Mouse (Mus musculus): ENCODE results near the gene Olfr490.

Olfr490 gene

DNA sequence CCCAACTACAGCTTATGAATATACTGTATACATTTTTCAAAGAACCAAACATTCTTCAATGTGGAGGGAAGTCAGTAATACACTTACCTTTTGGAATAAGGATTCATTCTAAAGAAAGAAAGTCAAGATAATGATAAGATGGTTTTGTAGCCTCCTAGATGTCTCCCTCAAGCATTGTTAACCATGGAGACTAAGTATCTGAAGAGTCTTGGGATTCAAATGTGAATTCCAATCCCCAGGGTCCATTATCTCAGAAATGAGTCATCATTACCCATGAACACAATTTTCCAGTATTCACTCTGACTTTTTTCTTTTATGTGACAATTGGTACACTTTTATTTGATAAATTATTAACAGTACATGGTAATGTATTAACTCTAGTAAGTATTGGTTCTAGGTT, at the start of gene Olfr490:
Gene Olfr490, minus strand, starts transcription at position 101 of the 400 bp plus-strand sequence.
- Histone ChIP-seq H3K27me3 (ENCODE audit: insufficient read depth, low read length) (no peaks in the 10 kb centered on the region), H3K9me3 (ENCODE audit: low read length) (no peaks in the 10 kb centered on the region), H3K4me3 (replicated peaks; ENCODE audit: low read length) (no peak within 1 kb of the TSS), H3K4me1 (replicated peaks; ENCODE audit: low read depth, low read length) (no peaks in the 10 kb centered on the region), H3K36me3 (ENCODE audit: insufficient read depth, low read length) (no peaks in the 10 kb centered on the region)
- TF ChIP-seq POU5F1 (IDR thresholded peaks at IDR 0.05; ENCODE audit: borderline replicate concordance, low read length) (no peak), CTCF (conservative IDR thresholded peaks at IDR 0.05; ENCODE audit: low read length) (no peak), NANOG (IDR thresholded peaks at IDR 0.05; ENCODE audit: borderline replicate concordance, low read length) (no peak)

DNA sequence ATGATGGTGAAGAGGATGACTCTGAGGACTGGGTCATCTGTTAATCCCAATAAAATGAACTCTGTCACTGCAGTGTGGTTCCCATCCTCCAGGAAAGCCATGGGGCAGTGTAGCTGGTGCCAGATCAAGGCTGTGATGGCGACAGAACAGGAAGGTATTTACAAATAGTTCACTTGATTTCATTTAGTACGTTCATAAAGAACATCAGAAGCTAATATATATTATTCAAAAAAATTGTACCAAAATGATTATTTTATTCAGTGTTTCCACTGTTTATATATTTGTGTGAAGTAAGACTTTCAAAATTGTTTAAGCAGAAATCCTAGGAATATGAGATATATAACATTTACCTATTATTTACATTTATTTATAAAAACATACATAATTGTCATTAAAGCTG, 34.8 kb upstream of the Olfr490 start, which contains the start of gene Olfr492:
Gene Olfr492, minus strand, starts transcription at position 101 of the 400 bp plus-strand sequence.
- TF ChIP-seq CTCF (conservative IDR thresholded peaks at IDR 0.05; ENCODE audit: low read length) (no peak), NANOG (IDR thresholded peaks at IDR 0.05; ENCODE audit: borderline replicate concordance, low read length) (no peak), POU5F1 (IDR thresholded peaks at IDR 0.05; ENCODE audit: borderline replicate concordance, low read length) (no peak)
- peaks cover 12% of the 10 kb centered on the region for H3K9me3 ChIP-seq (ENCODE audit: low read length)
- H3K27me3 ChIP-seq (ENCODE audit: insufficient read depth, low read length) = no peaks in the 10 kb centered on the region
- no peaks in the 10 kb centered on the region for H3K36me3 ChIP-seq (ENCODE audit: insufficient read depth, low read length)
- no peak within 1 kb of the TSS for H3K4me3 ChIP-seq (replicated peaks; ENCODE audit: low read length)
- no peaks in the 10 kb centered on the region for H3K4me1 ChIP-seq (replicated peaks; ENCODE audit: low read depth, low read length)

DNA sequence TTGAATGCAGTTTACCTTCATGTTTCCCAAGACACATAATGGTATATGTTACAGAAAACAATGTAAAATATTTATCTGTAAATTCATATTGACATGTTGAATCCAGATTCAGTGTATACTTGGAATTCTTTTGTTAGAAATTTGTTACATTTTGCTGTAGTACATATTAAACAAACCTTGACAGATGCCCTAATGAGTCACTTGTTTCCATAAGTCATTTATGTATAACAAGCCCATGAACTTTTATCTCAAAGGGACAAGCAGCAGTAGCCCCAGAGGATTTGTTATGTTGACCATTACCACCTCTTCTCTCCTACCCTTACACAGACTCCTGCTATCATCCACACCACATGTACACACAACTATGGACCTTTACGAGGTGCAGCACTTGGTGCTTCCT, 24.4 kb upstream of the Olfr490 start, which contains the start of gene Olfr491:
Gene Olfr491, plus strand, starts transcription at position 301 of the 400 bp plus-strand sequence.
- Histone ChIP-seq H3K9me3 (ENCODE audit: low read length) (no peaks in the 10 kb centered on the region), H3K27me3 (ENCODE audit: insufficient read depth, low read length) (no peaks in the 10 kb centered on the region), H3K4me1 (replicated peaks; ENCODE audit: low read depth, low read length) (no peaks in the 10 kb centered on the region), H3K4me3 (replicated peaks; ENCODE audit: low read length) (no peak within 1 kb of the TSS), H3K36me3 (ENCODE audit: insufficient read depth, low read length) (no peaks in the 10 kb centered on the region)
- TF ChIP-seq CTCF (conservative IDR thresholded peaks at IDR 0.05; ENCODE audit: low read length) = no peak
- TF ChIP-seq POU5F1 (IDR thresholded peaks at IDR 0.05; ENCODE audit: borderline replicate concordance, low read length) = no peak
- TF ChIP-seq NANOG (IDR thresholded peaks at IDR 0.05; ENCODE audit: borderline replicate concordance, low read length) = no peak

DNA sequence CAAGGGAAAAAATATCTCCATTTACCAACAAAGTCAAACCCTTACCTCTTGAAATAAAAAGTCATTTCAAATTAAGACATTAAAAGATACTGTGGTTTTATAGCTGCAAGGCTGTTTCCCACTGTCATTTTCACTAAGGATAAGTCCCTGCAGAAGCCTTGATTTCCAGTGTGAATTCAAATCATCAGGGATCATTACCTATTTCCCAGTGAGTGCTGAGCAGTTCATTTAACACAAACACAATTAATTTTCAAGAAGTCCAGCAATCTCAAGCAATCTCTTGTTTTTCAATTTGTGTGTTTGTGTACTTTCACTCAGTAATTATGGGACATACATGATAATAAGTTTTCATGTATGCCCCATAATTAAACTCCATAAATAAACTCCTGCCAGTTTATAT, 30.5 kb downstream of the Olfr490 start, which contains the start of gene Olfr488:
Gene Olfr488, minus strand, starts transcription at position 101 of the 400 bp plus-strand sequence.
- no peaks in the 10 kb centered on the region for H3K9me3 ChIP-seq (ENCODE audit: low read length)
- TF ChIP-seq CTCF (conservative IDR thresholded peaks at IDR 0.05; ENCODE audit: low read length) (no peak), POU5F1 (IDR thresholded peaks at IDR 0.05; ENCODE audit: borderline replicate concordance, low read length) (no peak), NANOG (IDR thresholded peaks at IDR 0.05; ENCODE audit: borderline replicate concordance, low read length) (no peak)
- no peaks in the 10 kb centered on the region for H3K4me1 ChIP-seq (replicated peaks; ENCODE audit: low read depth, low read length)
- no peaks in the 10 kb centered on the region for H3K27me3 ChIP-seq (ENCODE audit: insufficient read depth, low read length)
- no peak within 1 kb of the TSS for H3K4me3 ChIP-seq (replicated peaks; ENCODE audit: low read length)
- no peaks in the 10 kb centered on the region for H3K36me3 ChIP-seq (ENCODE audit: insufficient read depth, low read length)
